Mouse (Mus musculus) testis, postnatal 10 days (tissue): ENCODE measurements at regions not wholly inside any gene's neighbourhood (a gene's known extent, or its start where the extent isn't known, plus 50 kb on each side); places are given as distances from the start of the nearest gene placed in this dataset.
A peak's percentile ranks its signal among the peaks of the same experiment; 100 is the strongest.

Source experiments
- DNase-seq: peaks from one replicate; pipeline ENCODE4 v3.0.0; 2021; ENCODE audit warnings: low spot score

GRCm38 (mm10) chr6:84385696-84386095 lies 208.0 kb downstream of the Cyp26b1 start:
- DNase-seq: peak; percentile 87

DNA sequence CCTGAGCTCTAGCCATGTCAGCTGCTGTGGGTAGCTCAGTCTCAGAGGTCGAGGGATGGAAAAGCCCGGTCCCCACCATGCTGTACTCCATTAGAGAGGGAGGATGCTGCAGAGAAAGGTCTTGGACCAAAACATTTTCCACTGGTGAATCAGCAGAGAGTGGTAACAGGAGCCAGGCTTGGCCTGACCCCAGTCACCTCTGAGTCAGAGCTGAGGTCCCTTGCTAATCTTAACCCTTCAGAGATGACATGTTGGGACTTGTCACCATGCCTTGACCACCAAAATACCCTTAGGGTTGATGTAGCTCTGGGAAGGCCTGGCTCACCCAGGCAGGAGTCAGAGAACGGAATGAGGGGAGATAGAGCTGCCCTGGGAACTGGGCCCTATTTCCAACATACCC lies 210.0 kb downstream of the Cyp26b1 start:
- no peak for DNase-seq

DNA sequence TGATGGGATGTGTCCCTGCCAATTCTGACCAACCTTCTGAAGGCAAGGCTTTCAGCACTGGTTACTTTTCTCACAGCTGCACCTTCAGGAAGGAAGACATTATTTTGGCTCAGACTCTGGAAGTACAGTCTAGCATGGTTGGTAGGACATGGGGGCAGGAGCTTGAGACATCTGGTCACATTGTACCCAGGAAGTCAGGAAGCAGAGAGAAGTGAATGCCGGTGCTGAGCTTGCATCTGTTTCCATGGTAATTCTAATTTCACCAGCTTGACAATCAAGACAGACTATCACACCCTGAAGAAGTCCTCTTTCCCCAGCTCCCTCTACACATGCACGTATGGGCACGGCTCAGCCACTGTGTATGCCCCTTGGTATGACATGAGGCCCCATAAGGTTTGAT lies 210.6 kb downstream of the Cyp26b1 start:
- DNase-seq: no peak

DNA sequence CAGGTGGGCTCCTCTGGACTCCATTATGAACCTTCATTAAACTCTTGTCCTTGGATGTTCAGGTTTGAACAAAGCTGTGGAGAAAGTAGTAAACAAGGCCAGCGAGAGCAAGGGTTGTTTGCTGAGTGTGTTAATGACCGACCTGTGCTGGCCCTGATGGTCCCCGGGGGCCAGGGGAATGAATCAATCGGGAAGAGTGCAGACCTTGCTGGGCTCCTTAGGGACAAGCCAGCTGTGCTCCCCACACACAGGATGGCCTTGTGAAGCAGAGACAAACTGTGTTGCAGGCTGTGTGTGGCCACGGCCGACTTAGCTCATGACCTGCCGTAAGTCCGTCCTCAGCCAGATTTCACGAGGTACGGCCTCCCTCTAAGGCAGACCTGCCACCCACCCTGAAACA lies 212.1 kb downstream of the Cyp26b1 start:
- peak; percentile 74 for DNase-seq

GRCm38 (mm10) chr6:84376666-84377065 lies 217.0 kb downstream of the Cyp26b1 start:
- peak; percentile 74 for DNase-seq

GRCm38 (mm10) chr6:84375498-84375897 lies 218.2 kb downstream of the Cyp26b1 start:
- peak; percentile 75 for DNase-seq

- no peak for DNase-seq
These were observed 227.3 kb downstream of the Cyp26b1 start for GRCm38 (mm10) chr6:84366365-84366764.

- no peak for DNase-seq
These were observed 227.8 kb downstream of the Cyp26b1 start for GRCm38 (mm10) chr6:84365914-84366313.

- no peak for DNase-seq
These were observed 228.7 kb downstream of the Cyp26b1 start for GRCm38 (mm10) chr6:84364964-84365363.

DNA sequence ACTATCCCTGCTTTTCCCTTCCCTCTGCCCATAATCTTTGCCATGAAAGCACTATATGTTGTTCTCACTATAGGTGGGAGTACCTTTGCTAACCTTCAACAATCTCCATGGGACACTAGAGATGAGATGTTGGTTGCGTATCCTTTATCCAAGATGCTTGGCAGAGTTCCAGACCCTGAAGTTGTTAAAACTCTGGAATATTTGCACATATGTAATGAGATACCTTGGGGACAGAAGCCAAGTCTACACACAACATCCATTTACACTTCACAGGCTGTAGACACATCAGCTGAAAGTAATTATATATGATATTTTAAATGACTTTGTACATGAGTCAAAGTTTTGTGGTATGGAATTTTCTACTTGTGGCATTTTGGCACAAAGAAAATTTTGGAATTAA lies 231.4 kb downstream of the Cyp26b1 start:
- DNase-seq: no peak

- no peak for DNase-seq
These were observed 235.8 kb downstream of the Cyp26b1 start for GRCm38 (mm10) chr6:84357911-84358310.

- no peak for DNase-seq
These were observed 240.1 kb downstream of the Cyp26b1 start for GRCm38 (mm10) chr6:84353425-84354220.

DNA sequence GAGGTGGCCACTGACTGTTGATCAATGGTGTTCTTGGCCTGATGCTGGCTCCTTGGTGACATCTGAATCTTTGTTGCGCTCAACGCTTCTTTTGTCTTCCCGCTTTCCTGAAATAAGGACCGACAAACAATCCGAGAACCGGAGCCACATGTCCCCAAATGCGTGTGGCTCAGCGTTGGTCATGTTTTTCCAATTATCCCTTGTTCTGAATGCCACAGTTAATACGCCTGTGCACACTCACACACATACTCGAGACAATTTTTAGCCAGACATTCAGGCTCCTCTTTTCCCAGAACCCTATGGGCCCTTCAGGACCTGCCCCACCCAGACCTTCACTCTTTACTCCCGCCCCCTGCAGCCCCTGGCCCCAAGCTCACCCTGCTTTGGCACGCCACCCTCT lies 248.8 kb downstream of the Cyp26b1 start:
- no peak for DNase-seq

DNA sequence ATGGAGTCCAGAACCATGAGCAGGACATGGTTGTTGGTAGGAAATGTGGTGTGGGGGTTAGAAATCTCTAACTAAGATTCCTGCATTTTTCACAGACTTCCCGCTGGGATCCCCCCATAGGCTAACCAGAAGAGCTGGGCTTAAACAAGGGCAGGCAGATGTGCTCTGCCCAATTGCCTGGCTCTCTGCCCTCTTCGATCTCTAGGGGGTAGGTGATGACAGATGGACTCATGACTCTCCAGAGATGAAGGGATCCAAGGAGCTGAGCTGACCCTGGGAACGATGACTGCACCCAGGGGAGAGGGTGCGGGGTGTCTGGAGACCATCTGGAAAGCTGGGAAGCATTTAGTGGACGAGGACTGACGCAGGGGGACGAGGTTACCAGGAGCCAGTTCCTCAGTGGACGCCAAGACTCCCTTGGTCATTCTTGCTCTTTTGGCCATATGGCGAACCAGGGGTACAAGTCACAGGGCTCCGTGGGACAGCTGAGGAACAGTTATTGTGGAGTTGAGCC lies 260.0 kb downstream of the Cyp26b1 start:
- no peak for DNase-seq

DNA sequence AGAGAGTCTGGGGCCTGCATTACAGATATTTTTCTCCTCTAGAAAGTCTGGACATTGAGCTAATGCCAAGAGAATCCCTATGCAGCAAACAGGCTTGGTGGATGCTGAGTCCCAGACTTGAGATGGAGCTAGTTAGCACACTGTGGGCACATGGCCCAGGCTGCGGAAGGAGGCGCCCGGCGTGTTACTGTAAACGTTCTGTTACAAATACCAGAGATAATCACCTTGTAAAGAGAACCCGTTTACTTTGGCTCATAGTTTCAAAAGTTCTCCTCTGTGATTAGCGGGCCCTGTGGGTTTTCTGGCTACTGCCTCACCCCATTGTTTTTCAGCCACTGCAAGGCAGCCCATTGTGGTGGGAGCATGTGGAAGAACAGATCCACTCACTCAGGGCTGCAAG lies 264.6 kb downstream of the Cyp26b1 start:
- DNase-seq: no peak

- DNase-seq: no peak
These were observed 265.7 kb downstream of the Cyp26b1 start for GRCm38 (mm10) chr6:84328030-84328390.

DNA sequence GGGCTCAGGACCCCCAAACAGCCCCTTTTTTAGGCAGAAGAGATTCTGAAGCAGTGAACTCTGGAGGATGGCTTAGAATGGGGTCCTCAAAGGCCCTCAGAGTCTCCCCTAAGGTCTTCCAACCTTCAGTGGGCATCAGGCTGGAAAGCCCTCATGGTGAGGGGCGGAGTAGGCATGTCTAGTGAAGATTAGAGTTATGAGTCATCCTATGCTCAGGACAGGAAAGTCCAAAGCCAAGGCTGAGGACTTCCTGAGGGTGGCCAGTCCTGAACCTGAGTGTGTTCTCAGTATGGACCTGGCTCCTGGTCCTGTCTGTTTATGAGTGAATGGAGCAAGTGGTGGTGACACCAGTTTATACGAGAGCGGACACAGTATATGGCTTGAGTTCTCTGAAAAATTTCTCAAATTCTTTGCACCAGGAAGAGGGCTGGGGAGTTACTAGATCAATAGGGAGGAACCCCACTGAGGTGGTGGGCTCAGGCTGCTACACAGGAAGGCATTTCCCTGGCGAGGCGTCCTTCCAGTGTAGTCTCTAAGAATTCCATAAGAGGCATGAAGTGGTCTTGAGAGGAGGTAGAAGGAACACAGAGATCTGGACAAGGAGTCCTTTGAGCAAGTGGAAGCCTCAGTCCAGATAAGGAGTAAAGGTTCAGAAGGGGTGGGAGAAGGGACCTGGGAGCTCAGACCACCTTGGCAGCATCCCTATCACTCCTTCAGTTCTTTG lies 266.2 kb downstream of the Cyp26b1 start:
- DNase-seq: no peak

- DNase-seq: peak; percentile 53
These were observed 268.2 kb downstream of the Cyp26b1 start for GRCm38 (mm10) chr6:84325384-84326114.

- DNase-seq: no peak
These were observed 269.5 kb downstream of the Cyp26b1 start for GRCm38 (mm10) chr6:84324185-84324584.

GRCm38 (mm10) chr6:84322528-84322927 lies 271.2 kb downstream of the Cyp26b1 start:
- DNase-seq: no peak

- peak; percentile 77 for DNase-seq
These were observed 273.1 kb downstream of the Cyp26b1 start for GRCm38 (mm10) chr6:84320586-84320985.

DNA sequence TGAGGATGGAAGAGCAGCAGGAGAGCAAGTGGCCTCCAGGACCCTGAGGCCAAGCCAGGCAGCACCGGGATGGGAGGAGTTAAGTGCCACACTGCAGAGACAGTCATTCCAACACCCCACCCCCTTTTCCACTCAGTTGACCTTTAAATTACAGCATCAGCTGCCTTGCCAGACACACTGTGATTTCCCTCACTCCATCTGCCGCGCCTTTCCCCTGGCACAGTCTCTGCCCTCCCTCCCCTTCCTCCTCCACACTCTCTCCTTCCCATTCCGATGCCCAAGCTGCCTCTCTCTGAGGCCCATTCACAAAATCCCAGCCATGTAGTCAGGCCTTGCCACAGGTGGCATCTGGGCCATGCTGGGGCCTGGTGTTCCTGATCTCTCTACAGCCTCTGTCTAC lies 274.9 kb downstream of the Cyp26b1 start:
- no peak for DNase-seq

DNA sequence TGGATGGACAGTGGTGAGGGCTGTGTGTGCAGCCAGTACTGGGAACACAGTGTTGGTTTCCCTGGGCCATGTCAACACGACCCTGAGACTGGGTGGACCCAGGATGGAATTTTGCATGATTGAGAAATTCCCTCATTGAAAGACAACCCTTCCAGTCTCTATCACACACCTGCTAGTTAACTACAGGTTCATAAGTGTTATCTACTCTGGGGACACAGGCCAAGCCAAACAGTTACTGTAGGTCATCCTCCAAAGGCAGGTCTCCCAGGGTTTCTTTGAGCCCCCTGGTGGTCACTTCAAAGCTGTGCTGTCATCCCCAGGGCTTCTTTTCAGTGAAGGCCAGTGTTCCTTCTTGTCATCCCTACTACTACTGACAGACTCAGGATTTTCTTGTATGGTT lies 276.7 kb downstream of the Cyp26b1 start:
- no peak for DNase-seq
